Mouse (Mus musculus) CH12.LX (cell line): ENCODE measurements around the gene Espl1. TPM values are rescaled to one million over a fixed set of nuclear protein-coding genes. Genes with fewer than 3 reads are reported as not detected.

Experiments used
- DNase-seq: peaks from one replicate; pipeline ENCODE4 v3.0.0-alpha.2; 2013; ENCODE audit errors: extremely low read depth
- H3K27ac ChIP-seq: 2 replicates; pipeline ENCODE4 v1.5.1; 2012; ENCODE audit warnings: low read depth, mild to moderate bottlenecking, control low read depth, moderate library complexity; ENCODE audit not compliant: insufficient read depth
- H3K27me3 ChIP-seq: replicated peaks from 2 replicates; pipeline ENCODE3; 2012; ENCODE audit warnings: inconsistent platforms
- H3K36me3 ChIP-seq, 2 experiments: replicated peaks in 1 of 2; 2 replicates each; pipeline versions ENCODE3 to v1.6.1; 2012; ENCODE audit warnings: inconsistent platforms in 1 of 2, low read length in 1 of 2, mild to moderate bottlenecking in 1 of 2, mixed read lengths in 1 of 2, moderate library complexity in 1 of 2; ENCODE audit not compliant: control insufficient read depth in 1 of 2, insufficient read depth in 1 of 2
- H3K4me1 ChIP-seq, 2 experiments: 2 replicates each; pipeline ENCODE4 v1.6.1; 2012; ENCODE audit warnings: inconsistent platforms in 1 of 2, moderate library complexity in 1 of 2; ENCODE audit not compliant: insufficient read depth in 2 of 2, control insufficient read depth in 1 of 2
- H3K4me2 ChIP-seq: 2 replicates; pipeline ENCODE4 v1.6.1; 2012; ENCODE audit warnings: low read depth, mild to moderate bottlenecking, control low read depth; ENCODE audit not compliant: poor library complexity, insufficient read depth, severe bottlenecking
- H3K4me3 ChIP-seq, 3 experiments: fragments of 150-350 bp in 1 of 3; sonication (generic) in 1 of 3; replicated peaks in 1 of 3; 2 replicates each; pipeline versions ENCODE3 to v1.5.1; 2011 to 2012; ENCODE audit warnings: low read depth in 2 of 3, low read length in 2 of 3, mild to moderate bottlenecking in 2 of 3, moderate library complexity in 2 of 3, control low read depth in 1 of 3, improper control_type of control experiment in 1 of 3, inconsistent platforms in 1 of 3, mixed read lengths in 1 of 3; ENCODE audit not compliant: poor library complexity in 1 of 3
- H3K79me2 ChIP-seq: replicated peaks from 2 replicates; pipeline ENCODE4 v1.6.1; 2012; ENCODE audit warnings: mild to moderate bottlenecking, moderate library complexity; ENCODE audit not compliant: control insufficient read depth, poor library complexity, insufficient read depth, severe bottlenecking; ENCODE audit errors: extremely low read depth
- H3K9ac ChIP-seq: 2 replicates; pipeline ENCODE4 v1.6.1; 2012; ENCODE audit warnings: low read depth, mild to moderate bottlenecking, control low read depth, moderate library complexity; ENCODE audit not compliant: insufficient read depth
- H3K9me3 ChIP-seq: replicated peaks from 2 replicates; pipeline ENCODE3; 2012; ENCODE audit warnings: low read length, inconsistent platforms, mixed read lengths
- CHD1 ChIP-seq: IDR thresholded peaks from 2 replicates; pipeline ENCODE4 v1.6.1; 2012; ENCODE audit warnings: low read depth, low read length, improper control_type of control experiment, inconsistent platforms
- CHD2 ChIP-seq: IDR thresholded peaks from 2 replicates; pipeline ENCODE4 v1.6.1; 2011; ENCODE audit warnings: low read length, improper control_type of control experiment
- GABPA ChIP-seq: IDR thresholded peaks from 2 replicates; pipeline ENCODE4 v1.6.1; 2012; ENCODE audit warnings: low read depth, low read length, improper control_type of control experiment, inconsistent platforms; ENCODE audit not compliant: insufficient replicate concordance
- HCFC1 ChIP-seq: IDR thresholded peaks from 2 replicates; pipeline ENCODE4 v1.6.1; 2012; ENCODE audit warnings: low read depth, mild to moderate bottlenecking, inconsistent platforms, low read length, improper control_type of control experiment
- KAT2A ChIP-seq: IDR thresholded peaks from 2 replicates; pipeline ENCODE4 v1.6.1; 2012; ENCODE audit warnings: low read length, improper control_type of control experiment, inconsistent platforms; ENCODE audit not compliant: insufficient replicate concordance
- MAZ ChIP-seq: IDR thresholded peaks from 2 replicates; pipeline ENCODE4 v1.6.1; 2012; ENCODE audit warnings: low read depth, mild to moderate bottlenecking, inconsistent platforms, low read length, improper control_type of control experiment, moderate library complexity
- MYC ChIP-seq: IDR thresholded peaks from 2 replicates; pipeline ENCODE4 v1.6.1; 2011; ENCODE audit warnings: low read depth, mild to moderate bottlenecking, improper control_type of control experiment, low read length
- PAX5 ChIP-seq: IDR thresholded peaks from 2 replicates; pipeline ENCODE4 v1.6.1; 2012; ENCODE audit warnings: low read length, inconsistent platforms, mixed read lengths
- POLR2A ChIP-seq: IDR thresholded peaks from 2 replicates; pipeline ENCODE4 v1.6.1; 2011; ENCODE audit warnings: low read depth, mild to moderate bottlenecking, improper control_type of control experiment, low read length
- RAD21 ChIP-seq: IDR thresholded peaks from 2 replicates; pipeline ENCODE4 v1.6.1; 2011; ENCODE audit warnings: low read depth, mild to moderate bottlenecking, low read length, improper control_type of control experiment, moderate library complexity
- TBP ChIP-seq: conservative IDR thresholded peaks from 2 replicates; pipeline ENCODE4 v1.6.1; 2011; ENCODE audit warnings: low read depth, low read length, improper control_type of control experiment
- TCF12 ChIP-seq: IDR thresholded peaks from 2 replicates; pipeline ENCODE4 v1.6.1; 2014; ENCODE audit warnings: low read depth, mild to moderate bottlenecking, inconsistent platforms, low read length, improper control_type of control experiment
- UBTF ChIP-seq: IDR thresholded peaks from 2 replicates; pipeline ENCODE4 v1.6.1; 2012; ENCODE audit warnings: low read depth, mild to moderate bottlenecking, inconsistent platforms, low read length, improper control_type of control experiment, moderate library complexity
- USF1 ChIP-seq: IDR thresholded peaks from 2 replicates; pipeline ENCODE4 v1.6.1; 2014; ENCODE audit warnings: low read depth, mild to moderate bottlenecking, inconsistent platforms, low read length, improper control_type of control experiment
- USF2 ChIP-seq: conservative IDR thresholded peaks from 2 replicates; pipeline ENCODE4 v1.6.1; 2011; ENCODE audit warnings: low read depth, low read length, improper control_type of control experiment
- ZC3H11A ChIP-seq: IDR thresholded peaks from 2 replicates; pipeline ENCODE4 v1.6.1; 2012; ENCODE audit warnings: low read depth, mild to moderate bottlenecking, inconsistent platforms, low read length, improper control_type of control experiment
- dilution Hi-C: fragments of 300-500 bp; cut with MboI; formaldehyde crosslinking; loops from 2 replicates; pipeline ENCODE4 v1.14.3; 2020; ENCODE audit warnings: low sequenced_read_pairs; ENCODE audit not compliant: extremely low pct_unique_long_range_greater_than_20kb, extremely low pct_ligation_motif_present
- in situ Hi-C: fragments of 300-500 bp; cut with MboI; formaldehyde crosslinking; loops from 3 replicates; pipeline ENCODE4 v1.14.3; 2019; ENCODE audit warnings: low sequenced_read_pairs, low pct_ligation_motif_present, low pct_unique_long_range_greater_than_20kb, mixed read lengths
- polyA plus RNA-seq: library from polyadenylated mRNA; unstranded; fragments of >175 nt; gene quantifications from 2 replicates; pipeline ENCODE4 v1.2.1, GENCODE M21; 2012; ENCODE audit warnings: low read depth; ENCODE audit not compliant: insufficient read length
- total RNA-seq, 2 experiments: library from RNA; depleted of rRNA; stranded (reverse); fragments of 300-350 nt in 1 of 2; fragments of >200 nt in 1 of 2; gene quantifications; 2 replicates each; pipeline ENCODE4 v1.2.3; 2012 to 2014

Gene Espl1
- total and polyA plus RNA-seq, 3 experiments, result 41.3 to 80.7 (median 51.0) TPM

- Histone ChIP-seq H3K4me2 (no peak overlapping the region), H3K79me2 (no peaks in the 10 kb centered on the region), H3K27ac (no peak overlapping the region), H3K4me1 (peaks cover 7% of the 10 kb centered on the region in 2 experiments; a peak in 1 of 4 replicates), H3K9ac (no peak overlapping the region), H3K36me3 (no peaks in the 10 kb centered on the region), H3K9me3 (peaks cover 13% of the 10 kb centered on the region), H3K27me3 (peaks cover 58% of the 10 kb centered on the region), H3K4me3 (no peak overlapping the region)
- no peak for DNase-seq
- in situ Hi-C loops (no loop called here), dilution Hi-C loops (no loop called here)
- TF ChIP-seq CHD2, result no peak
- no peak for TF ChIP-seq TCF12
- TF ChIP-seq MAZ, result no peak
- TF ChIP-seq KAT2A, result no peak
- TF ChIP-seq USF2, result no peak
- TF ChIP-seq ZC3H11A, result no peak
- TF ChIP-seq POLR2A, result no peak
- TF ChIP-seq HCFC1, result no peak
- no peak for TF ChIP-seq TBP
- TF ChIP-seq RAD21, result no peak
- TF ChIP-seq CHD1, result no peak
- no peak for TF ChIP-seq MYC
- TF ChIP-seq PAX5, result no peak
Measured at GRCm38 (mm10) chr15:102358834-102359233, 62.8 kb downstream of the Espl1 start.

DNA sequence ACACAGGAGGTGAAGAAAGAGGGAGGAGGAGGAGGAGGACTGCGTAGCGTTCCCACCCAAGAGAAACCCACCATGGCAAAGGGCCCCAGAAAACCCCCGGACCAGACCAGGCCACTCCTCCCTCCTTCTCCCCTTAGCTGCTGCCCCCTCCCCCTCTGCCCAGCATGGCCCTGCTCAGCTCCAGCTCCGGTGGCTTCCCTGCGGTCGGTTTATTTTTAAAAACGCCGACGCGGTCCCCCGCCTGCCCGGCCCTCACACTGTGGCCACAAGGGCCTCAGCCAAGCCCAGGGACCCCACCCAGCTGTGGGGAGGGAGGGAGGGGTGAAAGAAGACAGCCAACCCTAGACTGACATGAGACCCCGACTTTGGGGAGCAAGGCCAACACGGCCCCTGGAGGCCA lies 66.6 kb downstream of the Espl1 start:
- dilution Hi-C loops, result no loop called here
- peaks cover 77% of the 10 kb centered on the region for H3K27me3 ChIP-seq
- in situ Hi-C loops, result no loop called here
- H3K4me1 ChIP-seq, result peaks cover 7 to 13% of the 10 kb centered on the region in 2 experiments; a peak in 3 of 4 replicates
- no peaks in the 10 kb centered on the region for H3K9me3 ChIP-seq
- H3K36me3 ChIP-seq, result no peaks in the 10 kb centered on the region
- H3K79me2 ChIP-seq, result no peaks in the 10 kb centered on the region
- H3K27ac ChIP-seq, result no peak overlapping the region
- DNase-seq, result no peak
- peak overlapping the region; percentile 72 for H3K4me2 ChIP-seq
- no peak overlapping the region for H3K4me3 ChIP-seq
- H3K9ac ChIP-seq, result no peak overlapping the region
- TF ChIP-seq USF1 (no peak), UBTF (no peak), GABPA (no peak), TCF12 (no peak)
